Comparison of ENCODE assay signal across 18 mouse cellular contexts in genomic region chr9:65241973-65242372, GRCm38 (mm10). TPM values are rescaled to one million over a fixed set of nuclear protein-coding genes. Genes with fewer than 3 reads are reported as not detected.
"Had no signal": no experiment of that assay in that cellular context is flagged by ENCODE, and none has a peak within 500 bp of the region (broad histone marks: within the 10 kb centered on the region; RNA-seq: fewer than 3 reads in every experiment).

No protein-coding gene starts in this region.

- ATAC-seq: midbrain, embryonic 16.5 days had no signal

- H3K9me3 ChIP-seq: midbrain, embryonic 12.5 days; neural tube, embryonic 12.5 days; stomach, embryonic 15.5 days had no signal

- H3K9ac ChIP-seq: liver, embryonic 14.5 days; lung, embryonic 14.5 days; midbrain, embryonic 12.5 days; neural tube, embryonic 12.5 days; stomach, embryonic 15.5 days had no signal

- H3K27ac ChIP-seq: liver, embryonic 14.5 days; midbrain, embryonic 12.5 days; neural tube, embryonic 12.5 days; stomach, embryonic 15.5 days; stomach, postnatal 0 days had no signal

- H3K27me3 ChIP-seq: midbrain, embryonic 12.5 days; neural tube, embryonic 12.5 days; stomach, embryonic 15.5 days had no signal

- DNase-seq: lung, adult 18-20 months; lung, embryonic 14.5 days; lung, postnatal 10 days; lung, postnatal 4 days; midbrain, embryonic 14.5 days; retina, postnatal 1 day; right cerebral cortex, adult 18-20 months; right cerebral cortex, postnatal 25 days; right cerebral cortex, postnatal 4 days; thymus, adult 2 months; thymus, postnatal 25 days; thymus, postnatal 4 days had no signal

- H3K36me3 ChIP-seq: neural tube, embryonic 12.5 days; stomach, embryonic 15.5 days had no signal

- H3K4me2 ChIP-seq: lung, embryonic 14.5 days; midbrain, embryonic 12.5 days; neural tube, embryonic 12.5 days; stomach, embryonic 15.5 days had no signal

- H3K4me3 ChIP-seq: midbrain, embryonic 12.5 days; neural tube, embryonic 12.5 days; stomach, embryonic 15.5 days had no signal

RNA-seq across cellular contexts. Expression of gene Cilp, which starts 23.0 kb away (rescaled TPM):
- polyA plus RNA-seq: lung, embryonic 14.5 days had no signal
